Comparison of ENCODE assay signal across 36 mouse cellular contexts in the genomic region with DNA sequence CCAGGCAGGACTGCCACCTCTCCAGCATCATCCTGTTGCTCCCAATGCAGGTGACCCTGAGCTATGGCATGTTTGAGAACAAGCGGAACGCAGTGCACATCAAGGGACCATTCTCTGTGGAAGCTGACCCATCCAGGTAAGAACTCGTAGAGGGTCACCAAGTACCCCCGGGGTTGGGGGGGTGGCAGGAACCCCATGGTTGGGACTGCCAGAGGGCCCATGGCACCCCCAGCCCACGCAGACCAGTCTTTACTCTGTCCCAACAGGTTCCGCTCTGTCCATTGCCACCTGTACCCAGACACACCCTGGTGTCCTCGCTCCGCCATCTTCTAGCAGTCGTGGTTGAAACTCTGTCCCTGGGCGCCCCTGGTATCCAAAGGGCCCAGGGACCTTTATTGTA. TPM values are rescaled to one million over a fixed set of nuclear protein-coding genes. Genes with fewer than 3 reads are reported as not detected.
A peak's percentile ranks its signal among the peaks of the same experiment; 100 is the strongest.
DNase-seq lines count a peak whose midpoint lies in the region; ATAC-seq and TF ChIP-seq lines count a peak whose summit lies in the region.
"Had no signal": no experiment of that assay in that cellular context is flagged by ENCODE, and none has a peak within 500 bp of the region (broad histone marks: within the 10 kb centered on the region; RNA-seq: fewer than 3 reads in every experiment).

No protein-coding gene starts in this region.

- no peak overlapping the region for H3K9ac ChIP-seq in forebrain, postnatal 0 days
- H3K9ac ChIP-seq in hindbrain, embryonic 11.5 days (ENCODE audit: low read depth, low read length) = no peak overlapping the region
- no peak overlapping the region for H3K9ac ChIP-seq in hindbrain, embryonic 14.5 days
- no peak overlapping the region for H3K9ac ChIP-seq in midbrain, postnatal 0 days (replicated peaks; ENCODE audit: low read length, poor library complexity, severe bottlenecking)
- peak overlapping the region; percentile 52 for H3K9ac ChIP-seq in liver, embryonic 13.5 days
- H3K9ac ChIP-seq: embryonic facial prominence, embryonic 15.5 days; heart, embryonic 15.5 days; limb, embryonic 13.5 days had no signal

- H3K27ac ChIP-seq in forebrain, embryonic 10.5 days = peak overlapping the region; percentile 40; the same call in 1 of the 2 replicates
- no peak overlapping the region for H3K27ac ChIP-seq in forebrain, postnatal 0 days (ENCODE audit: low read depth, low read length)
- H3K27ac ChIP-seq in hindbrain, embryonic 11.5 days (ENCODE audit: low read depth, low read length) = 0 out of 2 replicates have a peak overlapping the region, but pooled peaks have one; percentile 20
- no peak overlapping the region for H3K27ac ChIP-seq in hindbrain, embryonic 14.5 days
- H3K27ac ChIP-seq in midbrain, embryonic 10.5 days (replicated peaks) = peak overlapping the region; percentile 30
- no peak overlapping the region for H3K27ac ChIP-seq in midbrain, postnatal 0 days (ENCODE audit: low read depth, low read length)
- peak overlapping the region; percentile 87 for H3K27ac ChIP-seq in liver, embryonic 13.5 days
- H3K27ac ChIP-seq: embryonic facial prominence, embryonic 10.5 days; embryonic facial prominence, embryonic 15.5 days; heart, embryonic 10.5 days; heart, embryonic 15.5 days; left cerebral cortex, adult 2 months; limb, embryonic 13.5 days; stomach, postnatal 0 days had no signal

- H3K4me3 ChIP-seq in forebrain, embryonic 10.5 days = no peak overlapping the region
- no peak overlapping the region for H3K4me3 ChIP-seq in forebrain, postnatal 0 days (ENCODE audit: low read depth, low read length)
- no peak overlapping the region for H3K4me3 ChIP-seq in hindbrain, embryonic 11.5 days (ENCODE audit: low read depth, low read length)
- H3K4me3 ChIP-seq in hindbrain, embryonic 14.5 days (replicated peaks; ENCODE audit: low read length) = no peak overlapping the region
- H3K4me3 ChIP-seq in midbrain, embryonic 10.5 days = no peak overlapping the region
- no peak overlapping the region for H3K4me3 ChIP-seq in midbrain, postnatal 0 days (ENCODE audit: low read depth, low read length)
- H3K4me3 ChIP-seq in liver, embryonic 13.5 days (replicated peaks) = 0 out of 2 replicates have a peak overlapping the region, but pooled peaks have one; percentile 5
- H3K4me3 ChIP-seq: embryonic facial prominence, embryonic 10.5 days; embryonic facial prominence, embryonic 15.5 days; heart, embryonic 10.5 days; heart, embryonic 15.5 days; left cerebral cortex, adult 2 months; limb, embryonic 13.5 days had no signal

- H3K4me2 ChIP-seq in forebrain, postnatal 0 days (ENCODE audit: low read depth) = no peak overlapping the region
- no peak overlapping the region for H3K4me2 ChIP-seq in hindbrain, embryonic 11.5 days (replicated peaks; ENCODE audit: low read depth, low read length)
- H3K4me2 ChIP-seq in hindbrain, embryonic 14.5 days (replicated peaks) = no peak overlapping the region
- H3K4me2 ChIP-seq in midbrain, postnatal 0 days (ENCODE audit: low read depth, low read length, poor library complexity, severe bottlenecking) = no peak overlapping the region
- peak overlapping the region; percentile 53 for H3K4me2 ChIP-seq in liver, embryonic 13.5 days
- H3K4me2 ChIP-seq: embryonic facial prominence, embryonic 15.5 days; heart, embryonic 15.5 days; limb, embryonic 13.5 days had no signal

- ATAC-seq in forebrain, postnatal 0 days = no peak
- no peak for ATAC-seq in hindbrain, embryonic 11.5 days (ENCODE audit: low FRiP score)
- no peak for ATAC-seq in hindbrain, embryonic 14.5 days (ENCODE audit: low FRiP score)
- ATAC-seq in midbrain, postnatal 0 days (ENCODE audit: low FRiP score) = no peak
- no peak for ATAC-seq in liver, embryonic 13.5 days (ENCODE audit: low read depth)
- no peak for ATAC-seq in frontal cortex, adult (ENCODE audit: low TSS enrichment)
- ATAC-seq: inflammation-experienced regulatory T-cells, adult 6 months had no signal

- no peak for DNase-seq in forebrain, embryonic 10.5 days (ENCODE audit: extremely low spot score, low spot score)
- no peak for DNase-seq in forebrain, postnatal 0 days
- DNase-seq in hindbrain, embryonic 11.5 days (ENCODE audit: low spot score) = no peak
- no peak for DNase-seq in hindbrain, embryonic 14.5 days (ENCODE audit: low spot score)
- no peak for DNase-seq in midbrain, embryonic 10.5 days (ENCODE audit: low spot score)
- no peak for DNase-seq in midbrain, postnatal 0 days (ENCODE audit: low spot score)
- DNase-seq in liver, embryonic 13.5 days = no peak
- DNase-seq: adrenal gland, postnatal 10 days; cerebellum, adult 8-10 months; gastrocnemius, postnatal 14 days; kidney, adult 11 months; kidney, postnatal 14 days; lung, adult 2 months; lung, postnatal 10 days; right cerebral cortex, postnatal 25 days; thymus, adult 18-20 months; thymus, postnatal 25 days had no signal

- no peak for TF ChIP-seq CTCF in forebrain, postnatal 0 days (IDR thresholded peaks at IDR 0.05; ENCODE audit: low read depth)
- TF ChIP-seq CTCF in midbrain, postnatal 0 days (IDR thresholded peaks at IDR 0.05) = no peak

- peaks cover 64% of the 10 kb centered on the region for H3K36me3 ChIP-seq in forebrain, embryonic 10.5 days (replicated peaks)
- no peaks in the 10 kb centered on the region for H3K36me3 ChIP-seq in forebrain, postnatal 0 days (ENCODE audit: insufficient read depth)
- H3K36me3 ChIP-seq in hindbrain, embryonic 11.5 days (ENCODE audit: control insufficient read depth, insufficient read depth, low read length) = peaks cover 15% of the 10 kb centered on the region
- peaks cover 27% of the 10 kb centered on the region for H3K36me3 ChIP-seq in hindbrain, embryonic 14.5 days (replicated peaks; ENCODE audit: control insufficient read depth, insufficient read depth)
- H3K36me3 ChIP-seq in midbrain, embryonic 10.5 days = peaks cover 79% of the 10 kb centered on the region
- no peaks in the 10 kb centered on the region for H3K36me3 ChIP-seq in midbrain, postnatal 0 days (ENCODE audit: insufficient read depth, low read length)
- H3K36me3 ChIP-seq in liver, embryonic 13.5 days = peaks cover 37% of the 10 kb centered on the region

- WGBS in forebrain, embryonic 10.5 days = 95% methylated on average over 10 of the region's 10 CpGs
- 97% methylated on average over 10 of the region's 10 CpGs for WGBS in forebrain, postnatal 0 days
- WGBS in hindbrain, embryonic 11.5 days = 94% methylated on average over 10 of the region's 10 CpGs
- WGBS in hindbrain, embryonic 14.5 days = 96% methylated on average over 10 of the region's 10 CpGs
- 97% methylated on average over 10 of the region's 10 CpGs for WGBS in midbrain, embryonic 10.5 days
- WGBS in midbrain, postnatal 0 days = 97% methylated on average over 10 of the region's 10 CpGs
- 77% methylated on average over 10 of the region's 10 CpGs for WGBS in liver, embryonic 13.5 days (ENCODE audit: insufficient replicate concordance)

- H3K4me1 ChIP-seq in forebrain, embryonic 10.5 days = peaks cover 73% of the 10 kb centered on the region
- H3K4me1 ChIP-seq in forebrain, postnatal 0 days (ENCODE audit: insufficient read depth) = peaks cover 10% of the 10 kb centered on the region; the same call in 1 of the 2 replicates
- H3K4me1 ChIP-seq in hindbrain, embryonic 11.5 days (replicated peaks; ENCODE audit: control insufficient read depth, insufficient read depth, low read length) = peaks cover 19% of the 10 kb centered on the region
- H3K4me1 ChIP-seq in hindbrain, embryonic 14.5 days (replicated peaks; ENCODE audit: control insufficient read depth, insufficient read depth, low read length) = peaks cover 23% of the 10 kb centered on the region
- peaks cover 68% of the 10 kb centered on the region for H3K4me1 ChIP-seq in midbrain, embryonic 10.5 days
- H3K4me1 ChIP-seq in midbrain, postnatal 0 days (ENCODE audit: insufficient read depth, low read length) = peaks cover 15% of the 10 kb centered on the region
- peaks cover 87% of the 10 kb centered on the region for H3K4me1 ChIP-seq in liver, embryonic 13.5 days (replicated peaks)

- peaks cover 35% of the 10 kb centered on the region for H3K27me3 ChIP-seq in forebrain, embryonic 10.5 days (ENCODE audit: poor library complexity, severe bottlenecking)
- peaks cover 4% of the 10 kb centered on the region; the same call in 1 of the 2 replicates for H3K27me3 ChIP-seq in forebrain, postnatal 0 days (ENCODE audit: insufficient read depth, low read length)
- no peaks in the 10 kb centered on the region for H3K27me3 ChIP-seq in hindbrain, embryonic 11.5 days (ENCODE audit: control insufficient read depth, insufficient read depth, low read length)
- peaks cover 7% of the 10 kb centered on the region for H3K27me3 ChIP-seq in hindbrain, embryonic 14.5 days (ENCODE audit: control insufficient read depth, insufficient read depth, low read length)
- H3K27me3 ChIP-seq in midbrain, embryonic 10.5 days (ENCODE audit: low read depth, poor library complexity, severe bottlenecking) = peaks cover 31% of the 10 kb centered on the region
- peaks cover 6% of the 10 kb centered on the region for H3K27me3 ChIP-seq in midbrain, postnatal 0 days (ENCODE audit: insufficient read depth, low read length)
- H3K27me3 ChIP-seq in liver, embryonic 13.5 days = peaks cover 28% of the 10 kb centered on the region
- H3K27me3 ChIP-seq: embryonic facial prominence, embryonic 15.5 days had no signal

- H3K9me3 ChIP-seq in forebrain, embryonic 10.5 days = no peaks in the 10 kb centered on the region
- H3K9me3 ChIP-seq in forebrain, postnatal 0 days (ENCODE audit: low read length) = no peaks in the 10 kb centered on the region
- no peaks in the 10 kb centered on the region for H3K9me3 ChIP-seq in hindbrain, embryonic 11.5 days (ENCODE audit: control insufficient read depth, low read length)
- no peaks in the 10 kb centered on the region for H3K9me3 ChIP-seq in hindbrain, embryonic 14.5 days (ENCODE audit: control insufficient read depth, low read length)
- H3K9me3 ChIP-seq in midbrain, embryonic 10.5 days (replicated peaks) = no peaks in the 10 kb centered on the region
- H3K9me3 ChIP-seq in midbrain, postnatal 0 days (ENCODE audit: low read length) = no peaks in the 10 kb centered on the region
- H3K9me3 ChIP-seq in liver, embryonic 13.5 days (replicated peaks) = no peaks in the 10 kb centered on the region
- H3K9me3 ChIP-seq: embryonic facial prominence, embryonic 10.5 days; embryonic facial prominence, embryonic 15.5 days; heart, embryonic 10.5 days; heart, embryonic 15.5 days; limb, embryonic 13.5 days had no signal

RNA-seq across cellular contexts. Expression of a gene that starts 7.0 kb away (rescaled TPM):
- 33.1 and 33.3 TPM in 2 replicates for polyA plus RNA-seq in forebrain, embryonic 10.5 days (2016; fragmentation: Nextera tagmentation; extraction: Ambion mirVana)
- 39.4 and 53.7 TPM in 2 replicates for total RNA-seq in forebrain, postnatal 0 days (2014; rRNA removed)
- polyA plus RNA-seq in forebrain, postnatal 0 days (2015; fragmentation: Nextera tagmentation; extraction: Ambion mirVana) = 19.2 and 23.0 TPM in 2 replicates
- 34.1 and 38.8 TPM in 2 replicates for polyA plus RNA-seq in hindbrain, embryonic 11.5 days (2014; fragmentation: Nextera tagmentation; extraction: Ambion mirVana)
- 25.7 and 30.1 TPM in 2 replicates for polyA plus RNA-seq in hindbrain, embryonic 14.5 days (2014; fragmentation: Nextera tagmentation; extraction: Ambion mirVana)
- 43.7 and 50.8 TPM in 2 replicates for polyA plus RNA-seq in midbrain, embryonic 10.5 days (2016; fragmentation: Nextera tagmentation; extraction: Ambion mirVana)
- 55.6 and 56.6 TPM in 2 replicates for total RNA-seq in midbrain, postnatal 0 days (2014; rRNA removed)
- polyA plus RNA-seq in midbrain, postnatal 0 days (2015; fragmentation: Nextera tagmentation; extraction: Ambion mirVana) = 20.1 and 22.5 TPM in 2 replicates
- polyA plus RNA-seq in liver, embryonic 13.5 days (2015; fragmentation: Nextera tagmentation; extraction: Ambion mirVana) = 7.6 and 8.0 TPM in 2 replicates
- total RNA-seq: CH12.LX had no signal

RNA-seq across cellular contexts. Expression of a gene that starts 34.7 kb away (rescaled TPM):
- 31.6 and 35.7 TPM in 2 replicates for polyA plus RNA-seq in forebrain, embryonic 10.5 days (2016; fragmentation: Nextera tagmentation; extraction: Ambion mirVana)
- 114 and 163 TPM in 2 replicates for total RNA-seq in forebrain, postnatal 0 days (2014; rRNA removed)
- 65.0 and 67.9 TPM in 2 replicates for polyA plus RNA-seq in forebrain, postnatal 0 days (2015; fragmentation: Nextera tagmentation; extraction: Ambion mirVana)
- polyA plus RNA-seq in hindbrain, embryonic 11.5 days (2014; fragmentation: Nextera tagmentation; extraction: Ambion mirVana) = 52.9 and 53.1 TPM in 2 replicates
- 95.0 and 98.9 TPM in 2 replicates for polyA plus RNA-seq in hindbrain, embryonic 14.5 days (2014; fragmentation: Nextera tagmentation; extraction: Ambion mirVana)
- polyA plus RNA-seq in midbrain, embryonic 10.5 days (2016; fragmentation: Nextera tagmentation; extraction: Ambion mirVana) = 28.6 and 36.2 TPM in 2 replicates
- 196 and 204 TPM in 2 replicates for total RNA-seq in midbrain, postnatal 0 days (2014; rRNA removed)
- 52.0 and 56.6 TPM in 2 replicates for polyA plus RNA-seq in midbrain, postnatal 0 days (2015; fragmentation: Nextera tagmentation; extraction: Ambion mirVana)
- polyA plus RNA-seq in liver, embryonic 13.5 days (2015; fragmentation: Nextera tagmentation; extraction: Ambion mirVana) = 4.8 and 4.9 TPM in 2 replicates

RNA-seq across cellular contexts. Expression of a gene that starts 49.3 kb away (rescaled TPM):
- not detected in 2 replicates for polyA plus RNA-seq in forebrain, embryonic 10.5 days (2016; fragmentation: Nextera tagmentation; extraction: Ambion mirVana)
- total RNA-seq in forebrain, postnatal 0 days (2014; rRNA removed) = not detected in 2 replicates
- 0.36 TPM in 1 of 2 replicates, not detected in the other for polyA plus RNA-seq in forebrain, postnatal 0 days (2015; fragmentation: Nextera tagmentation; extraction: Ambion mirVana)
- polyA plus RNA-seq in hindbrain, embryonic 11.5 days (2014; fragmentation: Nextera tagmentation; extraction: Ambion mirVana) = not detected in 2 replicates
- 0.61 TPM in 1 of 2 replicates, not detected in the other for polyA plus RNA-seq in hindbrain, embryonic 14.5 days (2014; fragmentation: Nextera tagmentation; extraction: Ambion mirVana)
- 0.62 and 0.63 TPM in 2 replicates for polyA plus RNA-seq in midbrain, embryonic 10.5 days (2016; fragmentation: Nextera tagmentation; extraction: Ambion mirVana)
- not detected in 2 replicates for total RNA-seq in midbrain, postnatal 0 days (2014; rRNA removed)
- polyA plus RNA-seq in midbrain, postnatal 0 days (2015; fragmentation: Nextera tagmentation; extraction: Ambion mirVana) = 0.39 TPM in 1 of 2 replicates, not detected in the other
- polyA plus RNA-seq in liver, embryonic 13.5 days (2015; fragmentation: Nextera tagmentation; extraction: Ambion mirVana) = 4.6 and 4.9 TPM in 2 replicates
- total RNA-seq: adrenal gland, postnatal 10 days; CH12.LX; gastrocnemius, postnatal 14 days; granulocyte monocyte progenitor cell, adult 5-6 weeks; heart, postnatal 25 days; layer of hippocampus, postnatal 14 days; left cerebral cortex, adult 2 months; megakaryocyte-erythroid progenitor cell, adult 5-6 weeks; monocyte, adult 5-6 weeks had no signal
- polyA plus RNA-seq: C2C12; embryonic facial prominence, embryonic 10.5 days; embryonic facial prominence, embryonic 15.5 days; heart, embryonic 10.5 days; heart, embryonic 15.5 days; kidney, embryonic 14.5 days; limb, embryonic 13.5 days; lung, adult 2 months; macrophage; neural tube, embryonic 14.5 days had no signal

Comparison
In these comparisons a context has a peak if more than half of its experiments do, and no peak if none do; other contexts are left out.
1. H3K27ac ChIP-seq: peak in forebrain, embryonic 10.5 days (single experiment), hindbrain, embryonic 11.5 days (single experiment), midbrain, embryonic 10.5 days (single experiment) and liver, embryonic 13.5 days (single experiment); none in forebrain, postnatal 0 days (single experiment), hindbrain, embryonic 14.5 days (single experiment) and midbrain, postnatal 0 days (single experiment).